Mouse (Mus musculus): Measurements from ENCODE around the gene S1pr4. TPM values are rescaled to one million over a fixed set of nuclear protein-coding genes. Genes with fewer than 3 reads are reported as not detected.
A peak's percentile ranks its signal among the peaks of the same experiment; 100 is the strongest.

S1pr4 gene
- polyA plus RNA-seq, 1 experiment from 2014 or later = 0.31 TPM

- Histone ChIP-seq H3K4me1 (ENCODE audit: control insufficient read depth, insufficient read depth, low read length) (no peaks in the 10 kb centered on the region; the same call in 1 of the 2 replicates), H3K9ac (replicated peaks; ENCODE audit: low read length) (peak overlapping the region; percentile 7), H3K36me3 (replicated peaks; ENCODE audit: control insufficient read depth, insufficient read depth, low read depth, low read length) (no peaks in the 10 kb centered on the region; the same call in 1 of the 2 replicates), H3K4me3 (ENCODE audit: low read depth, low read length) (peak overlapping the region; percentile 25), H3K27me3 (ENCODE audit: control insufficient read depth, insufficient read depth, low read length) (peaks cover 58% of the 10 kb centered on the region), H3K9me3 (replicated peaks; ENCODE audit: control insufficient read depth, low read length) (no peaks in the 10 kb centered on the region), H3K27ac (replicated peaks; ENCODE audit: low read depth, low read length) (no peak overlapping the region), H3K4me2 (ENCODE audit: low read depth, low read length) (peak overlapping the region; percentile 65)
- 2% methylated on average over 33 of the region's 33 CpGs for WGBS
- peak; percentile 77 for ATAC-seq (replicated peaks; ENCODE audit: insufficient number of reproducible peaks, low FRiP score, low TSS enrichment, low read depth)
- peak; percentile 56 for DNase-seq (ENCODE audit: low spot score)
Observed at GRCm38 (mm10) chr10:81464405-81465264, 35.3 kb downstream of the S1pr4 start.

- no peak for ATAC-seq (replicated peaks; ENCODE audit: insufficient number of reproducible peaks, low FRiP score, low TSS enrichment, low read depth)
- H3K4me1 ChIP-seq (ENCODE audit: control insufficient read depth, insufficient read depth, low read length) = no peaks in the 10 kb centered on the region; the same call in 1 of the 2 replicates
- H3K4me2 ChIP-seq (ENCODE audit: low read depth, low read length) = no peak overlapping the region
- H3K27me3 ChIP-seq (ENCODE audit: control insufficient read depth, insufficient read depth, low read length) = peaks cover 65% of the 10 kb centered on the region
- H3K9ac ChIP-seq (replicated peaks; ENCODE audit: low read length) = no peak overlapping the region
- H3K9me3 ChIP-seq (replicated peaks; ENCODE audit: control insufficient read depth, low read length) = no peaks in the 10 kb centered on the region
- no peaks in the 10 kb centered on the region; the same call in 1 of the 2 replicates for H3K36me3 ChIP-seq (replicated peaks; ENCODE audit: control insufficient read depth, insufficient read depth, low read depth, low read length)
- DNase-seq (ENCODE audit: low spot score) = no peak
- H3K27ac ChIP-seq (replicated peaks; ENCODE audit: low read depth, low read length) = no peak overlapping the region
- no peak overlapping the region for H3K4me3 ChIP-seq (ENCODE audit: low read depth, low read length)
- 58% methylated on average over 4 of the region's 4 CpGs for WGBS
Observed at GRCm38 (mm10) chr10:81463531-81463930, 36.4 kb downstream of the S1pr4 start.

DNA sequence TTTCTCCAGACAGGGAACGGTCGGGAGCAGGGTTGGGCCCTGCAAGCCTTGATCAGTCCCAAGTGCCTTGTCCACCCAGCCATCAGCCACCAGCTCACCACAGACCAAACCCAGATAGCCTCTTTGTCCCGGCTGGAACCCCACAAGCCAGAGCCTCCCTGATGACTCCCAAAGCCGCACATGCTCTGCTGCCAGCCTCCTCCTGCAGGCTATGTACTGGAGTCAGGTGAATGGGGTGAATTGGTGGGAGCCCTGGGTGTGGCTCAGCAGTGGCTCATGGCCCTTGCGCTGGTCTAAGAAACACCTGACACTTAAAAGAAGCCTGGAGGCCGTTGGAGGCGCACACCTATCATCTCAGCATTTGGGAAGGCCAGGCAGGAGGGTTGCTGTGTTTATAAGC lies 37.0 kb downstream of the S1pr4 start:
- no peaks in the 10 kb centered on the region; the same call in 1 of the 2 replicates for H3K4me1 ChIP-seq (ENCODE audit: control insufficient read depth, insufficient read depth, low read length)
- DNase-seq (ENCODE audit: low spot score) = no peak
- WGBS = 74% methylated on average over 7 of the region's 7 CpGs

GRCm38 (mm10) chr10:81462415-81462804 lies 37.5 kb downstream of the S1pr4 start:
- no peaks in the 10 kb centered on the region; the same call in 1 of the 2 replicates for H3K36me3 ChIP-seq (replicated peaks; ENCODE audit: control insufficient read depth, insufficient read depth, low read depth, low read length)
- ATAC-seq (replicated peaks; ENCODE audit: insufficient number of reproducible peaks, low FRiP score, low TSS enrichment, low read depth) (no peak), DNase-seq (ENCODE audit: low spot score) (no peak)
- no peaks in the 10 kb centered on the region; the same call in 1 of the 2 replicates for H3K4me1 ChIP-seq (ENCODE audit: control insufficient read depth, insufficient read depth, low read length)
- H3K9ac ChIP-seq (replicated peaks; ENCODE audit: low read length) = no peak overlapping the region
- no peaks in the 10 kb centered on the region for H3K9me3 ChIP-seq (replicated peaks; ENCODE audit: control insufficient read depth, low read length)
- no peak overlapping the region for H3K4me2 ChIP-seq (ENCODE audit: low read depth, low read length)
- peaks cover 70% of the 10 kb centered on the region for H3K27me3 ChIP-seq (ENCODE audit: control insufficient read depth, insufficient read depth, low read length)
- no peak overlapping the region for H3K27ac ChIP-seq (replicated peaks; ENCODE audit: low read depth, low read length)
- H3K4me3 ChIP-seq (ENCODE audit: low read depth, low read length) = no peak overlapping the region
- WGBS = 34% methylated on average over 7 of the region's 7 CpGs

More for the DNA sequence above, 37.0 kb downstream of the S1pr4 start:
- Histone ChIP-seq H3K4me2 (ENCODE audit: low read depth, low read length) (no peak overlapping the region), H3K4me3 (ENCODE audit: low read depth, low read length) (no peak overlapping the region), H3K27ac (replicated peaks; ENCODE audit: low read depth, low read length) (no peak overlapping the region), H3K9me3 (replicated peaks; ENCODE audit: control insufficient read depth, low read length) (no peaks in the 10 kb centered on the region), H3K36me3 (replicated peaks; ENCODE audit: control insufficient read depth, insufficient read depth, low read depth, low read length) (no peaks in the 10 kb centered on the region; the same call in 1 of the 2 replicates), H3K27me3 (ENCODE audit: control insufficient read depth, insufficient read depth, low read length) (peaks cover 70% of the 10 kb centered on the region), H3K9ac (replicated peaks; ENCODE audit: low read length) (no peak overlapping the region)
- no peak for ATAC-seq (replicated peaks; ENCODE audit: insufficient number of reproducible peaks, low FRiP score, low TSS enrichment, low read depth)

- H3K27ac ChIP-seq (replicated peaks; ENCODE audit: low read depth, low read length) = no peak overlapping the region
- no peaks in the 10 kb centered on the region; the same call in 1 of the 2 replicates for H3K4me1 ChIP-seq (ENCODE audit: control insufficient read depth, insufficient read depth, low read length)
- H3K4me2 ChIP-seq (ENCODE audit: low read depth, low read length) = no peak overlapping the region
- no peak for DNase-seq (ENCODE audit: low spot score)
- no peak for ATAC-seq (replicated peaks; ENCODE audit: insufficient number of reproducible peaks, low FRiP score, low TSS enrichment, low read depth)
- H3K4me3 ChIP-seq (ENCODE audit: low read depth, low read length) = no peak overlapping the region
- WGBS = 7% methylated on average over 16 of the region's 16 CpGs
- H3K9ac ChIP-seq (replicated peaks; ENCODE audit: low read length) = no peak overlapping the region
- H3K27me3 ChIP-seq (ENCODE audit: control insufficient read depth, insufficient read depth, low read length) = peaks cover 68% of the 10 kb centered on the region
- H3K9me3 ChIP-seq (replicated peaks; ENCODE audit: control insufficient read depth, low read length) = no peaks in the 10 kb centered on the region
- no peaks in the 10 kb centered on the region; the same call in 1 of the 2 replicates for H3K36me3 ChIP-seq (replicated peaks; ENCODE audit: control insufficient read depth, insufficient read depth, low read depth, low read length)
Observed at GRCm38 (mm10) chr10:81461673-81462414, 38.1 kb downstream of the S1pr4 start.

DNA sequence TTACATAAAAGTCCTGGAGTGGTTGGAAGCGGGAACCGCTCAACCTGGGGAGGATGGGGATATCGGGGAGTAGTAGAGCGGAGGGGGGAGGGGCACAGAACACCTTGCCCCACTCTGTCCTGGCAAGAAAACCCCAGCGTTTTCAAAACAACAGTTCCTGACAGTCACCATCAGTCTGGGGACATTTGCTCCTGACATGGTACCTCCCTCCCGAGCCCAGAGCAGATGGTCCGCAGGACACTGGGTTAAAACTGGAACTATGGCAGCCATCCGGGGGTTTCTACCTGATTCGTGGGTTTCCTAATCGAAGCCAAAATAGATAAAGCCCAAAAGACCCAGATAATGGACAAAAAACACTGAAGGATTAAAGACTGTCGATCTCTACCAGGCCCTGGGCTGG lies 39.0 kb downstream of the S1pr4 start:
- no peaks in the 10 kb centered on the region; the same call in 1 of the 2 replicates for H3K4me1 ChIP-seq (ENCODE audit: control insufficient read depth, insufficient read depth, low read length)
- ATAC-seq (replicated peaks; ENCODE audit: insufficient number of reproducible peaks, low FRiP score, low TSS enrichment, low read depth) = no peak

DNA sequence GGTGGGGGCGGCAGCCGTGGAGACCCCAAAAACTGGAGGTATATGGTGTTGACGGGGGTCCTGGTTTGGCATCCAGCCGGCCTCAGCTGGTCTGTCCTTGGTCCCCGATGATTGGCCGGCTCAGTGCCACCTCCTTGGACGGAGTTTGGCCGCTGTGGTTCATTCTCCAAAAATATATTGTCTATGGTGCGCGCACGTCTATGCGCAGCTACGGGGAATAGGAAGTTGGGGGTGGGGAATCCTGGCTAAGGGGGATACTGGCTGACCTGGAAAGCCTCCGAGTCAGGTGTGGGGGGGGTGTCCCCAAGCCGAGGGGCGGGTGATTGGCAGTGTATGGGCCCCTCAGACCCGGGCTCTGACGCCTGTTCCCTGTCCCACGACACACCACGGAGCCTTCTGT lies 39.5 kb downstream of the S1pr4 start:
- no peaks in the 10 kb centered on the region; the same call in 1 of the 2 replicates for H3K4me1 ChIP-seq (ENCODE audit: control insufficient read depth, insufficient read depth, low read length)
- H3K4me3 ChIP-seq (ENCODE audit: low read depth, low read length) = no peak overlapping the region
- H3K27ac ChIP-seq (replicated peaks; ENCODE audit: low read depth, low read length) = no peak overlapping the region
- H3K4me2 ChIP-seq (ENCODE audit: low read depth, low read length) = no peak overlapping the region
- H3K36me3 ChIP-seq (replicated peaks; ENCODE audit: control insufficient read depth, insufficient read depth, low read depth, low read length) = no peaks in the 10 kb centered on the region; the same call in 1 of the 2 replicates
- peaks cover 72% of the 10 kb centered on the region for H3K27me3 ChIP-seq (ENCODE audit: control insufficient read depth, insufficient read depth, low read length)
- ATAC-seq (replicated peaks; ENCODE audit: insufficient number of reproducible peaks, low FRiP score, low TSS enrichment, low read depth) (no peak), DNase-seq (ENCODE audit: low spot score) (no peak)
- no peak overlapping the region for H3K9ac ChIP-seq (replicated peaks; ENCODE audit: low read length)
- 29% methylated on average over 20 of the region's 20 CpGs for WGBS
- no peaks in the 10 kb centered on the region for H3K9me3 ChIP-seq (replicated peaks; ENCODE audit: control insufficient read depth, low read length)

More for the DNA sequence above, 39.0 kb downstream of the S1pr4 start:
- Histone ChIP-seq H3K4me3 (ENCODE audit: low read depth, low read length) (no peak overlapping the region), H3K9me3 (replicated peaks; ENCODE audit: control insufficient read depth, low read length) (no peaks in the 10 kb centered on the region), H3K36me3 (replicated peaks; ENCODE audit: control insufficient read depth, insufficient read depth, low read depth, low read length) (no peaks in the 10 kb centered on the region; the same call in 1 of the 2 replicates), H3K27ac (replicated peaks; ENCODE audit: low read depth, low read length) (no peak overlapping the region), H3K4me2 (ENCODE audit: low read depth, low read length) (no peak overlapping the region), H3K27me3 (ENCODE audit: control insufficient read depth, insufficient read depth, low read length) (peaks cover 68% of the 10 kb centered on the region), H3K9ac (replicated peaks; ENCODE audit: low read length) (no peak overlapping the region)
- WGBS = 46% methylated on average over 11 of the region's 11 CpGs
- DNase-seq (ENCODE audit: low spot score) = no peak

All from embryonic facial prominence, embryonic 11.5 days (tissue).